ENCODE assay signal across 10 mouse cellular contexts in the genomic region with DNA sequence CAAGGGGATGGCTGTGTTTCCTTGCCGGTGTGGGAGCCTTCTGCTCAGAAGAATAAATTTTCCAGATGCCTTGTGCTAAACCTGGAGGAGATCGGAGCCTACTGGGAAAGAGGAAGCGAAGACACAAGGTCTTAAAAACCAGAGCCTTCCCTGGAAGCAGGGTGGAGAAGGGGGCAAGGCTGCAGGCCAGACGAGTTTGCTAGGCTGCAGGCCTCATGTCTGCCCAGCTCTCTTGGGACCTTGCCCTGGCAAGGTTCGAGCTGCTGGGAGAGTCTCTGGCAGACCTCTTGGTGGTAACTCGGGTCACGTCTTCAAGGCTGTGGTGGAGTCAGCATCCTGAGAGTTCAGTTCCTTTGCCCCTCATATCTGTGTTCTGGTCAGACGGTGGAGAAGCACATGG. TPM values are rescaled to one million over a fixed set of nuclear protein-coding genes. Genes with fewer than 3 reads are reported as not detected.
A peak's percentile ranks its signal among the peaks of the same experiment; 100 is the strongest.
DNase-seq lines count a peak whose midpoint lies in the region; ATAC-seq and TF ChIP-seq lines count a peak whose summit lies in the region.
"Had no signal": no experiment of that assay in that cellular context is flagged by ENCODE, and none has a peak within 500 bp of the region (broad histone marks: within the 10 kb centered on the region; RNA-seq: fewer than 3 reads in every experiment).

No protein-coding gene starts in this region.

- peaks cover 5% of the 10 kb centered on the region; the same call in 1 of the 2 replicates for H3K36me3 ChIP-seq in forebrain, embryonic 12.5 days (replicated peaks)
- H3K36me3 ChIP-seq in forebrain, embryonic 16.5 days (ENCODE audit: control insufficient read depth, insufficient read depth) = no peaks in the 10 kb centered on the region
- H3K36me3 ChIP-seq in embryonic facial prominence, embryonic 14.5 days (ENCODE audit: control insufficient read depth, insufficient read depth, low read length) = 0 out of 2 replicates have a peak, but pooled peaks cover 10% of the 10 kb centered on the region
- H3K36me3 ChIP-seq in limb, embryonic 15.5 days = peaks cover 18% of the 10 kb centered on the region

- H3K9me3 ChIP-seq in forebrain, embryonic 12.5 days = no peaks in the 10 kb centered on the region
- no peaks in the 10 kb centered on the region for H3K9me3 ChIP-seq in forebrain, embryonic 16.5 days (ENCODE audit: control insufficient read depth, low read length)
- no peaks in the 10 kb centered on the region for H3K9me3 ChIP-seq in embryonic facial prominence, embryonic 14.5 days (ENCODE audit: control insufficient read depth, low read length)
- no peaks in the 10 kb centered on the region for H3K9me3 ChIP-seq in limb, embryonic 15.5 days

- no peak for TF ChIP-seq CTCF in layer of hippocampus, adult 2 months (conservative IDR thresholded peaks at IDR 0.05)

- H3K9ac ChIP-seq in forebrain, embryonic 12.5 days = no peak overlapping the region
- H3K9ac ChIP-seq in forebrain, embryonic 16.5 days (replicated peaks; ENCODE audit: low read depth, low read length) = no peak overlapping the region
- no peak overlapping the region for H3K9ac ChIP-seq in embryonic facial prominence, embryonic 14.5 days (ENCODE audit: low read depth, low read length)
- H3K9ac ChIP-seq in limb, embryonic 15.5 days = no peak overlapping the region

- peaks cover 54% of the 10 kb centered on the region for H3K4me1 ChIP-seq in forebrain, embryonic 12.5 days
- H3K4me1 ChIP-seq in forebrain, embryonic 16.5 days (replicated peaks; ENCODE audit: control insufficient read depth, insufficient read depth, low read length) = peaks cover 49% of the 10 kb centered on the region
- peaks cover 47% of the 10 kb centered on the region for H3K4me1 ChIP-seq in embryonic facial prominence, embryonic 14.5 days (ENCODE audit: control insufficient read depth, insufficient read depth, low read length)
- H3K4me1 ChIP-seq in limb, embryonic 15.5 days = peaks cover 58% of the 10 kb centered on the region

- H3K27me3 ChIP-seq in forebrain, embryonic 12.5 days = peaks cover 38% of the 10 kb centered on the region
- H3K27me3 ChIP-seq in forebrain, embryonic 16.5 days (replicated peaks; ENCODE audit: control insufficient read depth, insufficient read depth, low read length) = no peaks in the 10 kb centered on the region
- no peaks in the 10 kb centered on the region for H3K27me3 ChIP-seq in embryonic facial prominence, embryonic 14.5 days (replicated peaks; ENCODE audit: control insufficient read depth, insufficient read depth, low read length)
- 0 out of 2 replicates have a peak, but pooled peaks cover under 1% of the 10 kb centered on the region for H3K27me3 ChIP-seq in limb, embryonic 15.5 days

- no peak for ATAC-seq in forebrain, embryonic 12.5 days (ENCODE audit: low FRiP score)
- ATAC-seq in forebrain, embryonic 16.5 days = no peak
- ATAC-seq in embryonic facial prominence, embryonic 14.5 days (ENCODE audit: low read depth) = no peak
- no peak for ATAC-seq in limb, embryonic 15.5 days (ENCODE audit: insufficient number of reproducible peaks, low FRiP score, low TSS enrichment, low read depth)
- no peak for ATAC-seq in erythroid progenitor cell, adult 5-6 weeks (replicated peaks; ENCODE audit: low FRiP score, poor library complexity, severe bottlenecking)

- DNase-seq in layer of hippocampus, adult 2 months (ENCODE audit: low spot score in 2 of 2) = no peak
- DNase-seq in layer of hippocampus, adult 8-10 months (ENCODE audit: low spot score in 2 of 2) = no peak
- no peak for DNase-seq in embryonic facial prominence, embryonic 14.5 days (ENCODE audit: low spot score)
- DNase-seq in liver = no peak

- H3K4me2 ChIP-seq in forebrain, embryonic 12.5 days = no peak overlapping the region
- H3K4me2 ChIP-seq in forebrain, embryonic 16.5 days (ENCODE audit: low read length) = no peak overlapping the region
- peak overlapping the region; percentile 98 for H3K4me2 ChIP-seq in embryonic facial prominence, embryonic 14.5 days (ENCODE audit: low read depth, low read length)
- 0 out of 2 replicates have a peak overlapping the region, but pooled peaks have one; percentile 95 for H3K4me2 ChIP-seq in limb, embryonic 15.5 days

- WGBS in forebrain, embryonic 12.5 days = 73% methylated on average over 8 of the region's 8 CpGs
- 74% methylated on average over 8 of the region's 8 CpGs for WGBS in forebrain, embryonic 16.5 days
- 54% methylated on average over 8 of the region's 8 CpGs for WGBS in embryonic facial prominence, embryonic 14.5 days
- 35% methylated on average over 8 of the region's 8 CpGs for WGBS in limb, embryonic 15.5 days

- H3K27ac ChIP-seq in forebrain, embryonic 12.5 days = peak overlapping the region; percentile 75
- H3K27ac ChIP-seq in forebrain, embryonic 16.5 days (ENCODE audit: low read length) = no peak overlapping the region
- peak overlapping the region; percentile 18; the same call in 1 of the 2 replicates for H3K27ac ChIP-seq in layer of hippocampus, adult 2 months
- H3K27ac ChIP-seq in embryonic facial prominence, embryonic 14.5 days (replicated peaks; ENCODE audit: low read depth, low read length) = peak overlapping the region; percentile 28; the same call in 1 of the 2 replicates
- peak overlapping the region; percentile 57; the same call in 1 of the 2 replicates for H3K27ac ChIP-seq in limb, embryonic 15.5 days

- H3K4me3 ChIP-seq in forebrain, embryonic 12.5 days (replicated peaks) = no peak overlapping the region
- no peak overlapping the region for H3K4me3 ChIP-seq in forebrain, embryonic 16.5 days (replicated peaks; ENCODE audit: low read length)
- H3K4me3 ChIP-seq in layer of hippocampus, adult 2 months = no peak overlapping the region
- H3K4me3 ChIP-seq in embryonic facial prominence, embryonic 14.5 days (ENCODE audit: low read depth, low read length) = 0 out of 2 replicates have a peak overlapping the region, but pooled peaks have one; percentile 6
- H3K4me3 ChIP-seq in limb, embryonic 15.5 days = no peak overlapping the region

RNA-seq across cellular contexts. Expression of gene Gse1, which starts 6.6 kb away (rescaled TPM):
- 20.4 and 27.0 TPM in 2 replicates for polyA plus RNA-seq in forebrain, embryonic 12.5 days (2016; fragmentation: Nextera tagmentation; extraction: Ambion mirVana)
- polyA plus RNA-seq in forebrain, embryonic 16.5 days (2015; fragmentation: Nextera tagmentation; extraction: Ambion mirVana) = 26.9 and 34.9 TPM in 2 replicates
- 100 to 1,000 TPM; 146 to 158 TPM for total RNA-seq in layer of hippocampus, adult 2 months (2021)
- 100 to 1,000 TPM; 114 to 136 (median 127) TPM for total RNA-seq in layer of hippocampus, adult 8-10 months (2022)
- 8.7 and 11.3 TPM in 2 replicates for polyA plus RNA-seq in embryonic facial prominence, embryonic 14.5 days (2014; fragmentation: Nextera tagmentation; extraction: Ambion mirVana)
- 6.8 and 7.3 TPM in 2 replicates for polyA plus RNA-seq in limb, embryonic 15.5 days (2015; fragmentation: Nextera tagmentation; extraction: Ambion mirVana)
- 134 and 153 TPM in 2 replicates for total RNA-seq in erythroid progenitor cell, adult 5-6 weeks (2015; ENCODE audit: low replicate concordance)
- 105 and 130 TPM in 2 replicates for total RNA-seq in erythroid progenitor cell, adult 5-6 weeks (2017; ENCODE audit: low replicate concordance)

RNA-seq across cellular contexts. Expression of gene Fam92b, which starts 57.6 kb away (rescaled TPM):
- polyA plus RNA-seq in forebrain, embryonic 12.5 days (2016; fragmentation: Nextera tagmentation; extraction: Ambion mirVana) = 2.5 and 3.2 TPM in 2 replicates
- 1.3 and 1.8 TPM in 2 replicates for polyA plus RNA-seq in forebrain, embryonic 16.5 days (2015; fragmentation: Nextera tagmentation; extraction: Ambion mirVana)
- under 1 TPM; 0.31 to 0.91 TPM for total RNA-seq in layer of hippocampus, adult 2 months (2021)
- 1 to 10 TPM in 1 of 4 experiments, under 1 TPM in 2, not detected in 1; 0.41 to 1.1 (median 0.43) TPM for total RNA-seq in layer of hippocampus, adult 8-10 months (2022)
- polyA plus RNA-seq in embryonic facial prominence, embryonic 14.5 days (2014; fragmentation: Nextera tagmentation; extraction: Ambion mirVana) = 2.4 and 3.5 TPM in 2 replicates
- not detected in 2 replicates for polyA plus RNA-seq in limb, embryonic 15.5 days (2015; fragmentation: Nextera tagmentation; extraction: Ambion mirVana)
- not detected in 2 replicates for total RNA-seq in erythroid progenitor cell, adult 5-6 weeks (2015; ENCODE audit: low replicate concordance)
- not detected in 2 replicates for total RNA-seq in erythroid progenitor cell, adult 5-6 weeks (2017; ENCODE audit: low replicate concordance)
- total RNA-seq: megakaryocyte, adult 5-6 weeks had no signal
- polyA plus RNA-seq: C2C12 had no signal

Comparison
In these comparisons a context has a peak if more than half of its experiments do, and no peak if none do; other contexts are left out.
1. H3K4me2 ChIP-seq: peak in embryonic facial prominence, embryonic 14.5 days (single experiment) and limb, embryonic 15.5 days (single experiment); none in forebrain, embryonic 12.5 days (single experiment) and forebrain, embryonic 16.5 days (single experiment).